Mouse (Mus musculus) embryonic fibroblast, embryonic 13.5 days (primary cell): ENCODE data around the gene Myrfl.

Experiments
- CTCF ChIP-seq: IDR thresholded peaks from 2 replicates; pipeline ENCODE4 v1.5.1; 2011; ENCODE audit warnings: mild to moderate bottlenecking, control low read depth, low read length, moderate library complexity, borderline replicate concordance; ENCODE audit not compliant: insufficient read depth
- POLR2A ChIP-seq: IDR thresholded peaks from 2 replicates; pipeline ENCODE4 v1.6.1; 2011; ENCODE audit warnings: low read depth, mild to moderate bottlenecking, control low read depth, low read length, moderate library complexity

DNA sequence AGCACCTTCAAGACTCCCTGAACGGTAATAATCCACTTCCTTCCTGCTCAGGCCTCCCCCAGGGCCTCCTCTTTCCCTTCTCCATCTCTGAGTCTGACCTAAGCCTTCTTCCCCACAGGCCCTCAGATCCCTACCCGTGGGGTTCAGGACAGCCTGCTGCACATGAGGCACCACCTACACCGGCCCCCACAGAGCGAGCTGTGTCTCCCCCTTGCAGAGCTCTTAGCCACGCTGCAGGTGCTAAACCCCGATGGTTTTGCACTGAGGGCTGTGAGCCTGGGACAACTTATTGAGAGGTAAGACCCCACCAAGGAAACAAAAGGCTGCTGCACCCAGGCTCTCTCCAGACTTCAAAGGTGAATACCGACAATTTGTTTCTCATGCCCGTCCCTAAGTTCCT lies 19.9 kb upstream of the Myrfl start:
- TF ChIP-seq CTCF, result no peak
- no peak for TF ChIP-seq POLR2A
